In the genomic region with DNA sequence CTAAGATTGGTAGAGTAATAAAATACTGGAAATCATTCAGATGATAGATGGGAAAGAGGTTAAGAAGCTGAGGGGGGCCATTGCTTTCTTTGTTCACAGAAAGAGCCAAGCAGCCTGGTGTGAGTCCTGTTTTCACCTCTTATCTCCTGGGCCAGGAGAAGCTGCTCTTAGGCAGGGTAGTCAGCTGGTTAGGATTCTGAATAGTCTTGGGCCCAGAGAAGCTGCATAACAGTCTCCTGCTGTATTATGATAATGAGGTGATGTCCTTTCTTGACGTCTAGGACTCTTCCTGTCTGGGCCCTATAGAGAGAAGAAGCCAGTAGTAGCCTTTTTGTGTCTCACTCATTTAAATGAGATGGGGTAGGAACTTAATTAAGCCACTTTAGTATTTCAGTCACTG, we compare ENCODE assay signal across 25 mouse cellular contexts.
DNase-seq lines count a peak whose midpoint lies in the region; ATAC-seq and TF ChIP-seq lines count a peak whose summit lies in the region.
"Had no signal": no experiment of that assay in that cellular context is flagged by ENCODE, and none has a peak within 500 bp of the region (broad histone marks: within the 10 kb centered on the region; RNA-seq: fewer than 3 reads in every experiment).

No protein-coding gene starts in this region.

- no peak overlapping the region for H3K4me3 ChIP-seq in liver, embryonic 11.5 days (ENCODE audit: low read depth, low read length)
- no peak overlapping the region for H3K4me3 ChIP-seq in midbrain, embryonic 11.5 days (ENCODE audit: low read depth, low read length)
- no peak overlapping the region for H3K4me3 ChIP-seq in midbrain, embryonic 10.5 days
- H3K4me3 ChIP-seq in MEL (ENCODE audit: control insufficient read depth in 1 of 2, insufficient read depth in 1 of 2, low read depth in 2 of 2, low read length in 2 of 2), result no peak overlapping the region
- H3K4me3 ChIP-seq: embryonic facial prominence, embryonic 10.5 days; embryonic facial prominence, embryonic 12.5 days; forebrain, embryonic 13.5 days; forebrain, embryonic 15.5 days had no signal

- TF ChIP-seq CTCF in MEL (IDR thresholded peaks at IDR 0.05 in 2 of 3, conservative IDR thresholded peaks at IDR 0.05 in 1 of 3; ENCODE audit: control insufficient read depth in 1 of 3, insufficient read depth in 1 of 3, low read depth in 2 of 3, low read length in 3 of 3, poor library complexity in 1 of 3, severe bottlenecking in 1 of 3), result no peak

- TF ChIP-seq EP300 in MEL (IDR thresholded peaks at IDR 0.05; ENCODE audit: low read depth in 1 of 2, low read length in 2 of 2), result no peak

- 16% methylated on average over 1 of the region's 1 CpGs for WGBS in liver, embryonic 11.5 days
- 23% methylated on average over 1 of the region's 1 CpGs for WGBS in midbrain, embryonic 11.5 days
- whole genome bisulfite sequencing in midbrain, embryonic 10.5 days, result 45% methylated on average over 1 of the region's 1 CpGs

- ATAC-seq in liver, embryonic 11.5 days (replicated peaks; ENCODE audit: low FRiP score), result peak; percentile 64
- no peak for ATAC-seq in midbrain, embryonic 11.5 days (ENCODE audit: low FRiP score)
- ATAC-seq: CD4-positive, CD25-positive, alpha-beta regulatory T cell, adult 4 months; forebrain, embryonic 13.5 days; forebrain, embryonic 15.5 days; forebrain, postnatal 0 days had no signal

- no peak for DNase-seq in liver, embryonic 11.5 days (ENCODE audit: low spot score)
- DNase-seq in liver, result no peak
- DNase-seq in midbrain, embryonic 11.5 days (ENCODE audit: low spot score, missing footprints), result peak; percentile 37
- DNase-seq in midbrain, embryonic 10.5 days (ENCODE audit: low spot score), result no peak
- DNase-seq in MEL (ENCODE audit: low read depth, low spot score), result peak; percentile 22
- peak; percentile 85 for DNase-seq in ZHBTc4 (ENCODE audit: low read depth, low spot score)
- no peak for DNase-seq in spleen, adult 18-20 months
- no peak for DNase-seq in c-Kit-positive CD71-positive TER-119-positive erythroid progenitor cells, embryonic 14.5 days (ENCODE audit: low spot score)
- DNase-seq: adrenal gland, adult 8-10 months; adrenal gland, postnatal 14 days; adrenal gland, postnatal 36 days; B cell, adult 2 months; cerebellum, adult 11 months; cerebellum, adult 2 months; cerebellum, adult 9-10 months; cerebellum, postnatal 10 days; cerebellum, postnatal 25 days; forebrain, postnatal 0 days had no signal

- TF ChIP-seq RAD21 in MEL (IDR thresholded peaks at IDR 0.05; ENCODE audit: low read depth, low read length), result no peak

- no peak overlapping the region for H3K4me2 ChIP-seq in liver, embryonic 11.5 days
- H3K4me2 ChIP-seq in midbrain, embryonic 11.5 days, result no peak overlapping the region
- H3K4me2 ChIP-seq: embryonic facial prominence, embryonic 12.5 days; forebrain, embryonic 13.5 days; forebrain, embryonic 15.5 days had no signal

- no peaks in the 10 kb centered on the region; the same call in 1 of the 2 replicates for H3K4me1 ChIP-seq in liver, embryonic 11.5 days (replicated peaks; ENCODE audit: control insufficient read depth, insufficient read depth, low read length)
- H3K4me1 ChIP-seq in midbrain, embryonic 11.5 days (ENCODE audit: control insufficient read depth, insufficient read depth, low read length), result no peaks in the 10 kb centered on the region
- H3K4me1 ChIP-seq in midbrain, embryonic 10.5 days, result no peaks in the 10 kb centered on the region
- peaks cover 4 to 6% of the 10 kb centered on the region in 2 experiments for H3K4me1 ChIP-seq in MEL (ENCODE audit: control insufficient read depth in 1 of 2, insufficient read depth in 2 of 2, low read length in 2 of 2)
- H3K4me1 ChIP-seq: embryonic facial prominence, embryonic 12.5 days; forebrain, embryonic 13.5 days; forebrain, embryonic 15.5 days had no signal

- no peaks in the 10 kb centered on the region for H3K36me3 ChIP-seq in liver, embryonic 11.5 days (ENCODE audit: control insufficient read depth, insufficient read depth, low read length)
- no peaks in the 10 kb centered on the region for H3K36me3 ChIP-seq in midbrain, embryonic 11.5 days (ENCODE audit: control insufficient read depth, insufficient read depth, low read length)
- no peaks in the 10 kb centered on the region for H3K36me3 ChIP-seq in midbrain, embryonic 10.5 days
- H3K36me3 ChIP-seq in MEL (ENCODE audit: control insufficient read depth in 1 of 2, insufficient read depth in 2 of 2, low read length in 2 of 2), result peaks cover 0 to 7% of the 10 kb centered on the region in 2 experiments; a peak in 2 of 4 replicates
- H3K36me3 ChIP-seq: embryonic facial prominence, embryonic 10.5 days; embryonic facial prominence, embryonic 12.5 days; forebrain, embryonic 15.5 days; G1E had no signal

- no peak overlapping the region; the same call in 1 of the 2 replicates for H3K27ac ChIP-seq in liver, embryonic 11.5 days (ENCODE audit: low read depth, low read length)
- H3K27ac ChIP-seq in midbrain, embryonic 11.5 days (ENCODE audit: low read depth, low read length), result no peak overlapping the region
- no peak overlapping the region for H3K27ac ChIP-seq in midbrain, embryonic 10.5 days (replicated peaks)
- no peak overlapping the region for H3K27ac ChIP-seq in MEL (ENCODE audit: control insufficient read depth, low read depth, low read length)
- H3K27ac ChIP-seq: embryonic facial prominence, embryonic 10.5 days; embryonic facial prominence, embryonic 12.5 days; forebrain, embryonic 13.5 days; forebrain, embryonic 15.5 days had no signal

- no peaks in the 10 kb centered on the region for H3K9me3 ChIP-seq in liver, embryonic 11.5 days (ENCODE audit: control insufficient read depth, low read length)
- no peaks in the 10 kb centered on the region for H3K9me3 ChIP-seq in midbrain, embryonic 11.5 days (ENCODE audit: control insufficient read depth, low read length)
- H3K9me3 ChIP-seq in midbrain, embryonic 10.5 days (replicated peaks), result no peaks in the 10 kb centered on the region
- H3K9me3 ChIP-seq in MEL (replicated peaks; ENCODE audit: insufficient read depth, low read length), result no peaks in the 10 kb centered on the region
- H3K9me3 ChIP-seq: embryonic facial prominence, embryonic 10.5 days; embryonic facial prominence, embryonic 12.5 days; forebrain, embryonic 13.5 days; forebrain, embryonic 15.5 days; G1E had no signal

- H3K79me2 ChIP-seq in MEL (ENCODE audit: control insufficient read depth, insufficient read depth, low read length, poor library complexity), result no peaks in the 10 kb centered on the region

- TF ChIP-seq POLR2A in MEL (IDR thresholded peaks at IDR 0.05; ENCODE audit: control insufficient read depth in 1 of 2, insufficient read depth in 1 of 2, low read depth in 1 of 2, low read length in 2 of 2, poor library complexity in 1 of 2), result no peak

- H3K27me3 ChIP-seq in liver, embryonic 11.5 days (replicated peaks; ENCODE audit: control insufficient read depth, insufficient read depth, low read length), result no peaks in the 10 kb centered on the region
- no peaks in the 10 kb centered on the region for H3K27me3 ChIP-seq in midbrain, embryonic 11.5 days (ENCODE audit: control insufficient read depth, insufficient read depth, low read length)
- H3K27me3 ChIP-seq in midbrain, embryonic 10.5 days (ENCODE audit: low read depth, poor library complexity, severe bottlenecking), result no peaks in the 10 kb centered on the region
- H3K27me3 ChIP-seq in MEL (ENCODE audit: control insufficient read depth in 1 of 2, insufficient read depth in 2 of 2, low read length in 2 of 2), result no peaks in the 10 kb centered on the region
- H3K27me3 ChIP-seq: CH12.LX; embryonic facial prominence, embryonic 12.5 days; forebrain, embryonic 13.5 days; forebrain, embryonic 15.5 days had no signal

- no peak overlapping the region for H3K9ac ChIP-seq in liver, embryonic 11.5 days (ENCODE audit: low read depth, low read length)
- H3K9ac ChIP-seq in midbrain, embryonic 11.5 days (ENCODE audit: low read length), result no peak overlapping the region
- H3K9ac ChIP-seq in MEL (ENCODE audit: control insufficient read depth, low read depth, low read length, poor library complexity, severe bottlenecking), result no peak overlapping the region
- H3K9ac ChIP-seq: embryonic facial prominence, embryonic 12.5 days; forebrain, embryonic 13.5 days; forebrain, embryonic 15.5 days; forebrain, postnatal 0 days had no signal

TF ChIP-seq in MEL, 35 proteins besides CTCF, POLR2A, EP300 and RAD21:
- TF ChIP-seq UBTF (IDR thresholded peaks at IDR 0.05; ENCODE audit: borderline replicate concordance, insufficient read depth, low read depth, low read length) (no peak), GABPA (IDR thresholded peaks at IDR 0.05; ENCODE audit: low read depth, low read length) (no peak), USF2 (IDR thresholded peaks at IDR 0.05; ENCODE audit: borderline replicate concordance in 1 of 2, insufficient read depth in 1 of 2, low read depth in 1 of 2, low read length in 2 of 2) (no peak), ZKSCAN1 (IDR thresholded peaks at IDR 0.05; ENCODE audit: low read depth, low read length) (no peak), MYB (IDR thresholded peaks at IDR 0.05; ENCODE audit: low read depth, low read length) (no peak), ZC3H11A (IDR thresholded peaks at IDR 0.05; ENCODE audit: low read depth, low read length) (no peak), ETS1 (IDR thresholded peaks at IDR 0.05; ENCODE audit: low read depth, low read length) (no peak), NELFE (IDR thresholded peaks at IDR 0.05; ENCODE audit: low read depth, low read length) (no peak), MYC (IDR thresholded peaks at IDR 0.05; ENCODE audit: low read depth, low read length) (no peak), NRF1 (IDR thresholded peaks at IDR 0.05; ENCODE audit: insufficient read depth, low read depth, low read length, poor library complexity, severe bottlenecking) (no peak), TBP (IDR thresholded peaks at IDR 0.05; ENCODE audit: low read depth, low read length) (no peak)

Comparison
In these comparisons a context has a peak if more than half of its experiments do, and no peak if none do; other contexts are left out.
1. DNase-seq: peak in midbrain, embryonic 11.5 days (single experiment), MEL (single experiment) and ZHBTc4 (single experiment); none in liver, embryonic 11.5 days (single experiment), liver (single experiment), midbrain, embryonic 10.5 days (single experiment), spleen, adult 18-20 months (0 of 2) and c-Kit-positive CD71-positive TER-119-positive erythroid progenitor cells, embryonic 14.5 days (single experiment).